9 mouse cellular contexts compared by ENCODE assay signal in genomic region chr16:57669348-57669747, GRCm38 (mm10).
DNase-seq lines count a peak whose midpoint lies in the region; ATAC-seq and TF ChIP-seq lines count a peak whose summit lies in the region.
"Had no signal": no experiment of that assay in that cellular context is flagged by ENCODE, and none has a peak within 500 bp of the region (broad histone marks: within the 10 kb centered on the region; RNA-seq: fewer than 3 reads in every experiment).

No protein-coding gene starts in this region.

- peak; percentile 69 for TF ChIP-seq CTCF in left cerebral cortex, adult 2 months (IDR thresholded peaks at IDR 0.05)

- no peak overlapping the region for H3K27ac ChIP-seq in left cerebral cortex, adult 2 months

- intact Hi-C loops in left cerebral cortex, adult 2 months (cut with DNase I) = loop anchor here (5.0 kb wide), 1 partner anchor 613 kb away; no protein-coding TSS in a partner anchor
- intact Hi-C loops in left cerebral cortex, postnatal 36 days (cut with DNase I) = loop anchor here (10.0 kb wide), 1 partner anchor 625 kb away; no protein-coding TSS in a partner anchor

- DNase-seq in CD4-positive, CD25-positive, alpha-beta regulatory T cell, adult 2 months (ENCODE audit: low read depth, low spot score) = peak; percentile 35
- peak; percentile 8 to 10 for DNase-seq in left cerebral cortex, adult 2 months (ENCODE audit: extremely low spot score in 1 of 2, low spot score in 2 of 2)
- no peak for DNase-seq in left cerebral cortex, postnatal 36 days (ENCODE audit: low spot score in 2 of 2)
- peak; percentile 50 for DNase-seq in brain, adult 2 months (ENCODE audit: low read depth, low spot score)
- peak; percentile 40 for DNase-seq in heart, postnatal 4 days
- DNase-seq in lung, postnatal 36 days = peak; percentile 52
- no peak for DNase-seq in ovary, postnatal 36 days (ENCODE audit: low spot score)

- no peak for ATAC-seq in CD4-positive, CD25-positive, alpha-beta regulatory T cell, adult 4 months

- H3K4me3 ChIP-seq in left cerebral cortex, adult 2 months = no peak overlapping the region
- H3K4me3 ChIP-seq: megakaryocyte, embryonic 14.5 days had no signal

Comparison
In these comparisons a context has a peak if more than half of its experiments do, and no peak if none do; other contexts are left out.
1. DNase-seq: peak in CD4-positive, CD25-positive, alpha-beta regulatory T cell, adult 2 months (single experiment), left cerebral cortex, adult 2 months (2 of 2), brain, adult 2 months (single experiment), heart, postnatal 4 days (single experiment) and lung, postnatal 36 days (single experiment); none in left cerebral cortex, postnatal 36 days (0 of 2) and ovary, postnatal 36 days (single experiment).